Mouse (Mus musculus): ENCODE results near the gene Nutf2-ps1.
"Not testable (repeated sequence)": the region's sequence is repeated elsewhere in the genome, so short reads cannot be mapped to it uniquely, and the experiment has no call there.

DNA sequence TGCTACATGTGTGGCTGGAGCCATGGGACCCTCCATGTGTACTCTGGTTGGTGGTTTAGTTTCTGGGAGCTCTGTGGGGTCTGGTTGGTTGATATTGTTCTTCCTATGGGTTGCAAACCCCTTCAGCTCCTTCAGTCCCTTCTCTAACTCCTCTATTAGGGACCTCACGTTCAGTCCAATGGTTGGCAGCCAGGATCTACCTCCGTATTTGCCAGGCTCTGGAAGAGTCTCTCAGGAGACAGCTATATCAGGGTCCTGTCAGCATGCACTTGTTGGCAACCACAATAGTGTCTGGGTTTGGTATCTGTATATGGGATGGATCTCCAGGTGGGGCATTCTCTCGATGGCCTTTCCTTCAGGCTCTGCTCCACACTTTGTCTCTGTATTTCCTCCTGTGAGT is 1.2 kb downstream of the Nutf2-ps1 start:
- not testable (repeated sequence) for TF ChIP-seq CTCF, EP300 (IDR thresholded peaks at IDR 0.05; ENCODE audit: low read depth)
